Mouse (Mus musculus) brown adipose tissue, adult 24 weeks (tissue): ENCODE data around the gene Vwa8. TPM values are rescaled to one million over a fixed set of nuclear protein-coding genes. Genes with fewer than 3 reads are reported as not detected.

Experiments used
- H3K27ac ChIP-seq: fragments of 200-500 bp; replicated peaks from 2 replicates; pipeline ENCODE4 v1.5.1; 2012; ENCODE audit warnings: low read depth, mild to moderate bottlenecking, low read length
- H3K4me1 ChIP-seq: fragments of 200-500 bp; 2 replicates; pipeline ENCODE4 v1.6.1; 2012; ENCODE audit warnings: low read length, mixed read lengths; ENCODE audit not compliant: control insufficient read depth, insufficient read depth, insufficient read length
- H3K4me3 ChIP-seq: fragments of 200-500 bp; 2 replicates; pipeline ENCODE4 v1.5.1; 2012; ENCODE audit warnings: low read depth, mild to moderate bottlenecking, low read length, moderate library complexity; ENCODE audit not compliant: insufficient read depth
- polyA plus RNA-seq: library from polyadenylated mRNA; stranded (reverse); fragments of >200 nt; gene quantifications from 2 replicates; pipeline ENCODE4 v1.2.4, GENCODE M21; 2012; ENCODE audit not compliant: missing spikeins, insufficient read depth, insufficient read length

Gene Vwa8
- polyA plus RNA-seq, 1 experiment, result 195 TPM

GRCm38 (mm10) chr14:79202722-79203362 is 354.0 kb downstream of the Vwa8 start:
- Histone ChIP-seq H3K4me1 (peaks cover 15% of the 10 kb centered on the region), H3K27ac (peak overlapping the region; percentile 62), H3K4me3 (no peak overlapping the region)

- peak overlapping the region; percentile 59 for H3K27ac ChIP-seq
- no peak overlapping the region for H3K4me3 ChIP-seq
- H3K4me1 ChIP-seq, result peaks cover 15% of the 10 kb centered on the region
Observed at GRCm38 (mm10) chr14:79203496-79204158, 354.8 kb downstream of the Vwa8 start.

GRCm38 (mm10) chr14:79204866-79205265 is 356.0 kb downstream of the Vwa8 start:
- H3K4me1 ChIP-seq, result peaks cover 11% of the 10 kb centered on the region
- H3K27ac ChIP-seq, result no peak overlapping the region
- H3K4me3 ChIP-seq, result no peak overlapping the region

- no peak overlapping the region for H3K4me3 ChIP-seq
- peaks cover 9% of the 10 kb centered on the region for H3K4me1 ChIP-seq
- no peak overlapping the region for H3K27ac ChIP-seq
Observed at GRCm38 (mm10) chr14:79206210-79206609, 357.4 kb downstream of the Vwa8 start.

- Histone ChIP-seq H3K4me1 (peaks cover 8% of the 10 kb centered on the region), H3K27ac (no peak overlapping the region), H3K4me3 (no peak overlapping the region)
Observed at GRCm38 (mm10) chr14:79208468-79208867, 359.6 kb downstream of the Vwa8 start.

GRCm38 (mm10) chr14:79209813-79210212 is 361.0 kb downstream of the Vwa8 start:
- 0 out of 2 replicates have a peak, but pooled peaks cover 2% of the 10 kb centered on the region for H3K4me1 ChIP-seq
- no peak overlapping the region for H3K4me3 ChIP-seq
- H3K27ac ChIP-seq, result no peak overlapping the region

GRCm38 (mm10) chr14:79212380-79212991 is 363.6 kb downstream of the Vwa8 start:
- Histone ChIP-seq H3K4me1 (no peaks in the 10 kb centered on the region), H3K27ac (no peak overlapping the region), H3K4me3 (no peak overlapping the region)

GRCm38 (mm10) chr14:79214129-79214528 is 365.3 kb downstream of the Vwa8 start:
- no peak overlapping the region for H3K4me3 ChIP-seq
- H3K4me1 ChIP-seq, result 0 out of 2 replicates have a peak, but pooled peaks cover under 1% of the 10 kb centered on the region
- no peak overlapping the region for H3K27ac ChIP-seq

- H3K4me3 ChIP-seq, result no peak overlapping the region
- H3K27ac ChIP-seq, result no peak overlapping the region
- H3K4me1 ChIP-seq, result 0 out of 2 replicates have a peak, but pooled peaks cover 2% of the 10 kb centered on the region
Observed at GRCm38 (mm10) chr14:79214660-79215249, 365.9 kb downstream of the Vwa8 start.

- Histone ChIP-seq H3K4me3 (no peak overlapping the region), H3K27ac (no peak overlapping the region), H3K4me1 (0 out of 2 replicates have a peak, but pooled peaks cover 2% of the 10 kb centered on the region)
Observed at GRCm38 (mm10) chr14:79216366-79216765, 367.5 kb downstream of the Vwa8 start.

- no peak overlapping the region for H3K4me3 ChIP-seq
- H3K4me1 ChIP-seq, result peaks cover 21% of the 10 kb centered on the region
- H3K27ac ChIP-seq, result peak overlapping the region; percentile 39
Observed at GRCm38 (mm10) chr14:79223431-79224036, 374.7 kb downstream of the Vwa8 start.

- H3K4me1 ChIP-seq, result peaks cover 25% of the 10 kb centered on the region
- no peak overlapping the region for H3K27ac ChIP-seq
Observed at GRCm38 (mm10) chr14:79225458-79225857, 376.6 kb downstream of the Vwa8 start.

GRCm38 (mm10) chr14:79226056-79226455 is 377.2 kb downstream of the Vwa8 start:
- H3K27ac ChIP-seq, result no peak overlapping the region
- peaks cover 25% of the 10 kb centered on the region for H3K4me1 ChIP-seq
- H3K4me3 ChIP-seq, result no peak overlapping the region

More at GRCm38 (mm10) chr14:79225458-79225857, 376.6 kb downstream of the Vwa8 start:
- H3K4me3 ChIP-seq, result no peak overlapping the region

GRCm38 (mm10) chr14:79226741-79227140 is 377.9 kb downstream of the Vwa8 start:
- no peak overlapping the region for H3K4me3 ChIP-seq
- H3K4me1 ChIP-seq, result peaks cover 25% of the 10 kb centered on the region
- H3K27ac ChIP-seq, result no peak overlapping the region

- Histone ChIP-seq H3K4me1 (peaks cover 25% of the 10 kb centered on the region), H3K27ac (peak overlapping the region; percentile 75), H3K4me3 (no peak overlapping the region)
Observed at GRCm38 (mm10) chr14:79227955-79228354, 379.1 kb downstream of the Vwa8 start.
